Mouse (Mus musculus) adrenal gland, postnatal 4 days (tissue): ENCODE results near the gene Cdk4. TPM values are rescaled to one million over a fixed set of nuclear protein-coding genes. Genes with fewer than 3 reads are reported as not detected.
A peak's percentile ranks its signal among the peaks of the same experiment; 100 is the strongest.

ENCODE experiments used
- DNase-seq, 2 experiments: peaks; one replicate each; pipeline ENCODE4 v3.0.0; 2021 to 2022; ENCODE audit warnings: low spot score in 2 of 2, mixed read lengths in 2 of 2
- long read RNA-seq, 2 experiments: library from polyadenylated mRNA; stranded (forward); transcript quantifications; one replicate each; pipeline ENCODE4 v2.0.0; 2021
- total RNA-seq, 2 experiments: library from RNA; stranded (reverse); gene quantifications; 2 replicates each; pipeline ENCODE4 v1.2.3; 2021

The Cdk4 gene
- total RNA-seq = 100 to 1,000 TPM; 444 to 449 TPM
- long read RNA-seq, experiment 1, transcript Cdk4-201 (8 exons, 2,053 nt) = major isoform, 229 of 286 reads
- long read RNA-seq, experiment 1, partial matches to known transcripts = 19 of 286 reads
- long read RNA-seq, experiment 1, other reads (novel, unspliced or antisense) = 34 of 286 reads
- long read RNA-seq, experiment 2, transcript Cdk4-207 (7 exons, 2,038 nt) = minor isoform, 6 of 443 reads
- long read RNA-seq, experiment 2, transcript Cdk4-201 (8 exons, 2,053 nt) = major isoform, 337 of 443 reads
- long read RNA-seq, experiment 2, partial matches to known transcripts = 34 of 443 reads
- long read RNA-seq, experiment 2, other reads (novel, unspliced or antisense) = 66 of 443 reads

GRCm38 (mm10) chr10:127063239-127063872, at the start of gene Cdk4:
Cdk4 (plus strand) TSS chr10:127063534.
- DNase-seq = peak; percentile 98

- DNase-seq = no peak
Observed at GRCm38 (mm10) chr10:127016488-127016887, 46.8 kb upstream of the Cdk4 start.

GRCm38 (mm10) chr10:127017071-127017470, 46.3 kb upstream of the Cdk4 start:
- DNase-seq = no peak

- no peak for DNase-seq
Observed at GRCm38 (mm10) chr10:127018422-127018821, 44.9 kb upstream of the Cdk4 start.

- peak; percentile 87 to 95 for DNase-seq
Observed at GRCm38 (mm10) chr10:127030336-127031296, 32.7 kb upstream of the Cdk4 start, which contains the start of gene Tsfm. Tsfm (minus strand) TSS chr10:127030840.

GRCm38 (mm10) chr10:127033301-127033741, 30.0 kb upstream of the Cdk4 start:
- no peak for DNase-seq

- no peak for DNase-seq
Observed at GRCm38 (mm10) chr10:127036273-127036672, 27.1 kb upstream of the Cdk4 start.

- DNase-seq = no peak
Observed at GRCm38 (mm10) chr10:127037641-127038040, 25.7 kb upstream of the Cdk4 start.

GRCm38 (mm10) chr10:127040569-127041214, 22.6 kb upstream of the Cdk4 start:
- DNase-seq = no peak

GRCm38 (mm10) chr10:127041274-127041766, 22.0 kb upstream of the Cdk4 start, which contains the start of the genes Mettl1 and Eef1akmt3:
Mettl1 (plus strand) TSS chr10:127041414.
Eef1akmt3 (minus strand) TSS chr10:127041513.
- DNase-seq = no peak

GRCm38 (mm10) chr10:127041774-127042338, 21.5 kb upstream of the Cdk4 start:
- peak; percentile 72 to 81 for DNase-seq

GRCm38 (mm10) chr10:127042468-127043115, 20.7 kb upstream of the Cdk4 start:
- no peak for DNase-seq

GRCm38 (mm10) chr10:127043187-127043586, 20.1 kb upstream of the Cdk4 start:
- no peak for DNase-seq

- DNase-seq = no peak
Observed at GRCm38 (mm10) chr10:127047954-127048353, 15.4 kb upstream of the Cdk4 start, which contains the start of gene Cyp27b1. Cyp27b1 (plus strand) TSS chr10:127048250.

- no peak for DNase-seq
Observed at GRCm38 (mm10) chr10:127048608-127049394, 14.5 kb upstream of the Cdk4 start.

- DNase-seq = no peak
Observed at GRCm38 (mm10) chr10:127049395-127050118, 13.8 kb upstream of the Cdk4 start.

- no peak for DNase-seq
Observed at GRCm38 (mm10) chr10:127050119-127050474, 13.2 kb upstream of the Cdk4 start.

GRCm38 (mm10) chr10:127054646-127055045, 8.7 kb upstream of the Cdk4 start:
- no peak for DNase-seq
